Mouse (Mus musculus) heart, postnatal 10 days (tissue): ENCODE data around the gene Cytip. TPM values are rescaled to one million over a fixed set of nuclear protein-coding genes. Genes with fewer than 3 reads are reported as not detected.

Experiments
- DNase-seq, 2 experiments: peaks; one replicate each; pipeline ENCODE4 v3.0.0; 2021
- intact Hi-C: fragments of 180-260 bp; cut with DNase I; formaldehyde crosslinking; loops from one replicate; pipeline ENCODE4 v1.15.1; 2025
- total RNA-seq, 2 experiments: library from RNA; stranded (reverse); gene quantifications; 2 replicates each; pipeline ENCODE4 v1.2.3; 2021

Cytip gene
- total RNA-seq, 2 experiments from 2014 or later: 1.6 to 1.9 TPM

GRCm38 (mm10) chr2:58163457-58164181 lies 31.7 kb downstream of the Cytip start:
- no peak for DNase-seq
- intact Hi-C loops: no loop called here

- no peak for DNase-seq
- intact Hi-C loops: no loop called here
These were observed 33.5 kb downstream of the Cytip start for GRCm38 (mm10) chr2:58161813-58162212.

DNA sequence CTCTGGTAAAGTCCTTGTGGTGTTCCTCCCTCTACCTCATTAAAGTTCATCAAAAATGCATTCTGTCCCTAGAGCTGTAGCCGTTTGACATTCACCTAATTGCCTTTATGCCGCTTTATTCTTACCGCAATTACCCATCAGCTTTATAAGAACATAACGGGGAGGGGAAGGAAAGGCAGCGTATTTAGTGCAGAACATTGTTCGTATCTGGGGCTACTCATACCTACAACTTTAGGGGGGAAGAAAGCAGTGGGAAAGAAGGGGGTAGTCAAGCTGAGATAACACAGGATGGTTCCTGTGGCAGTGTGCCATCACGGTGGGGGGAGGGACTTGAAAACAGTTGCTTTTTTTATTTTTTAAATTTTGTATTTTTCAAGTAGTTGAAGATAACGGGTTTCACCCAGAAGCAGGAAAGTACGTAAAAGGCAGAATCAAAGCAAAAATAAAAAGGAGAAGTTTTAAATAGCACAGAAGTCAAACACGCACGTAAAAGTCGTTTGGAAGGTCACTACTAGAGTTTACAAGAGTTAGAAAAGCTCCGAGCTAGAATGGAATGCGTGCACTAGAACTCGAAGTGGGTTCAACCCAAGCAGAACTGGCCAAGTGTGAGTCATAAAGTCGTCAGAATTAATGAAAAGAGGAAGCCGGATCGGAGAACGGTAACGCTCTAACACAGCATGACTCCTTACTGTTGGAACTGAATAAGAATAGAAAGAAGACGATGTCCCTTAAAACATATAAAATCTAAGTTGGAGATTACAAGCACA lies 34.6 kb downstream of the Cytip start:
- DNase-seq: no peak
- intact Hi-C loops: no loop called here

- DNase-seq: no peak
- intact Hi-C loops: no loop called here
These were observed 35.5 kb downstream of the Cytip start for GRCm38 (mm10) chr2:58159880-58160279.

DNA sequence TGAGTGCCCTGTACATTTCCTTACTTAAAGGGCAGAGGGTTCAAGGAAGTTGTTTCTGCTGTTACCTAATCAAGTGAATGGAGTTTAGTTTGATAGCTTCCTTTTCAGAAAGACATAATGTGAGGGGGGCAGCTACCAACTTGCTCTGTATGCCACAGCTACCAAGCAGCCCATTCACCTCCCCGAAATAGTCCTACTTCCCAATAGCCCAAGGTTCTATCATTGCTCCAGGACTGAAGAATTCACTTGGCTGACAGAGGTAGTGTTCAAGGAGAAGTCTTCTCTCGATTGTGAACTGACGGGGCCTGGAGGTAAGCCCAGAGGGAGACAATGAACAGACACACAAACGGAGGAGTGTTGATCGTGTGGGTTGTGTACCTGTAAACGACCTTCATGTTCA lies 36.2 kb downstream of the Cytip start:
- intact Hi-C loops: no loop called here
- no peak for DNase-seq

DNA sequence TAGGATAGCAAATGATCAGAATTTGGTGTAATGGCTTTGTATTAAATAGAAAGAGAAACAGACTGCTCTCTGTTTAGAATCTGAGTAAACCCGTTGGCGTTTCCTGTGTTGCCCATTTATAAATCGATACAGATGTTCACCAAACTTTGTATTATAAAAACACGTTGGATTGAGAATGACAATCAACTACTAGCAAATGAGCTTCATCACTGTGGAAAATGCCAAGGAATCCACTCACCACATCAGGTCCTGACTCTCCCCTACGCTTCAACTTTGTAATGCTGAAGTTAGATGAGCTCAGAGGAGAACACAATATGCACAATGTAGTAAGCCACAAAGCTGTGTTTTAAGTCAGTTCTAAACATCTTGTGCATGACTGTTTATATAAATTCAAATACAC lies 36.8 kb downstream of the Cytip start:
- intact Hi-C loops: no loop called here
- no peak for DNase-seq

- intact Hi-C loops: no loop called here
- DNase-seq: no peak
These were observed 37.2 kb downstream of the Cytip start for GRCm38 (mm10) chr2:58158107-58158506.

DNA sequence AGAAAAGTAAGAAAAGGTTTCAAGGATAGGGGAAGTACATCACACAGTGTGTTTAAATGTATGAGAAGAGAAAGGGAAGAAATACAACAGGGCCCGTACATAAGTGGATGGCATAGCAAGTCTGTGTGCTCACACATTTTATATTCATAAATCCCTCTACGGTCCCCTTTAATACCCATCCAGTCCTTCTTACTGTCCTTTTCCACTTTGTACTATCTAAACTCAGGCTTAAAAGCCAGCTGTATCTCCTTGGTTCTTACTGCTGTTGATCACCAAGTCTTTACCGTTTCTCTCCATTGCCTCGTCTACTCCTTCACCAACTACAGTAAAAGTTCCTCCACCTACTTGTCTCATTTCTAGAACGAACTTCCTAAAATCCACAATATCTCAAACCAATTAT lies 37.9 kb downstream of the Cytip start:
- DNase-seq: no peak
- intact Hi-C loops: no loop called here

DNA sequence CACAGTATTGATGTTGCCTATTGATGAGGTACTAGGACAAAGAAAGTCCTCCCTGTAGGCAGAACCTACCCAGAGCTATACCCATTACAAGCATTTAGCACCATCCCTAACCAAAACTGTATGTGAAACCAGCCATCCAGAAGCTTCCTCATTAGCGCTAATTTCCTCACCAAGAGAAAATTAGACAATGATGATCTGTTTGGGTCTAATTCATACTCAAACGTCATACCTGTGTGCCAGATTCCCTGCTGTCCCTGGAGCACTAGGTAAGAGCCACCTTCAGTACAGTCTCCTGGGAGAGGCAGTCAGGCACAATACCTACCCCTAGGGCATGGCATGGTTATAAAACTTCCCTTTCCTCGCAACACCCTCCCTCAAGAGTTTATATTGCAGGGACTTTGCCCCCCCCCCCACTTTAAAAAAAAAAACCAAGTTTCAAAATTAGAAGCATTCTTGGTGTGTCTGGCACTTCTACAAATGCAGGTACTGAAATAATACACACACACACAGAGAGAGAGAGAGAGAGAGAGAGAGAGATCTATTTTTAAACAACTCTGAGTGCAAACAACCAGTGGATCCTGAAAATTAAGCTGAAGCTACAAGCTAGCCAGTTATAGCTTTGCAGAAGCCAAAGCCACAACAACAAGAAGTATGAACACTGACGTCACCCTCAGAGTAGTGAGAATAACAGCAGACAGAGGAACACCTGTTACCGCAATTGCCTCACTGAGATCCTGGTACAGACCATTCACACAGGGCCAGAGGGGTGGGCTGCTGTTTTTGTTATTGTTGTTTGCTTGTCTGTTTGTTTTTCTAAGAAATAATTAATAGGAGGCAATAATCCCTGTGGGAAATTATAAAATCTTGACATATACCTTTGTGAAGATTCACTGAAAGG lies 38.6 kb downstream of the Cytip start:
- DNase-seq: peak in 1 of 2 experiments; percentile 28
- intact Hi-C loops: no loop called here

GRCm38 (mm10) chr2:58156108-58156415 lies 39.3 kb downstream of the Cytip start:
- no peak for DNase-seq
- intact Hi-C loops: no loop called here

GRCm38 (mm10) chr2:58155271-58156107 lies 39.8 kb downstream of the Cytip start:
- DNase-seq: no peak
- intact Hi-C loops: no loop called here

GRCm38 (mm10) chr2:58154555-58154954 lies 40.8 kb downstream of the Cytip start:
- DNase-seq: no peak
- intact Hi-C loops: no loop called here

- no peak for DNase-seq
- intact Hi-C loops: no loop called here
These were observed 41.6 kb downstream of the Cytip start for GRCm38 (mm10) chr2:58153742-58154141.

DNA sequence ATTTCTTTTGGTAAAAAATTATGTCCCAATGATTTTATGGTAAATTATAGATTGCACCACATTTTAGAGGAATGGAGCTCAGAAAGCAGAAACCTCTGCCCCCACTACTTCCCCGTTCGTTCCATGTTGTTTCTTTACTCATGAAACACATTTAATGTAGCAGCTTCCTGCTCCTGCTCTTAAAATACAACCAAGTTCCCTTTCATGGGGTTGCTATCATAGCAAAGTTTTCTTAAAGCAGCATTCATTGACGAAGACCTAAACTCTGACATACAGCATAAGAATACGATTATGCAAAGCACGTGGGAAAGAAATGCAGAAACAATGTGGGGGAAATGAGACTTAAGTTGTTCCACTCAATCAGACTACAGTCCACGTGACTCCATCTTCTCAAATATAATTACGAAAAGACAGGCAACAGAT lies 45.3 kb downstream of the Cytip start:
- DNase-seq: no peak
- intact Hi-C loops: no loop called here

- intact Hi-C loops: no loop called here
- DNase-seq: peak in 1 of 2 experiments; percentile 18
These were observed 48.8 kb downstream of the Cytip start for GRCm38 (mm10) chr2:58146572-58146971.

- intact Hi-C loops: no loop called here
These were observed 54.8 kb downstream of the Cytip start for GRCm38 (mm10) chr2:58140531-58140930.

DNA sequence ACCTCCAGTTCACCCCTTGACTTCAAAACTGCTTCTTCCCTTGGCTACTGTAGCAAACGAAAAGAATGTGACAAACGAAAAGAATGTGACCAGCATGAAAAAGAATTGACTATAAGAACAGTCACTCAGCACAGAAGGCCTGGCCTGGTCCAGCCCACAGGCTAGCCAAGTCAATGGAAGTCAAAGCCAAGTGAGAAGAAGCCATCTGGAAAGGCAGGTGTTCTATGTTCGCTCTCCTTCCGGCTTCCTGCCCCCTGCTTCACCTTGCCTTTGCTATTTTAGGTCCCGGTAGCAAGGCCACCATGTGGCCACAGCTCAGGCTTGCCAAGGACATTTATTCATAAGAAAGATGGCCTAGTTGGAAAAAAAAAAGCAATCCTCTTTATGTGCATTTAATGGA lies 56.7 kb downstream of the Cytip start:
- no peak for DNase-seq
- intact Hi-C loops: no loop called here

More at GRCm38 (mm10) chr2:58140531-58140930, 54.8 kb downstream of the Cytip start:
- no peak for DNase-seq

GRCm38 (mm10) chr2:58137676-58138075 lies 57.7 kb downstream of the Cytip start:
- intact Hi-C loops: no loop called here
- DNase-seq: no peak

DNA sequence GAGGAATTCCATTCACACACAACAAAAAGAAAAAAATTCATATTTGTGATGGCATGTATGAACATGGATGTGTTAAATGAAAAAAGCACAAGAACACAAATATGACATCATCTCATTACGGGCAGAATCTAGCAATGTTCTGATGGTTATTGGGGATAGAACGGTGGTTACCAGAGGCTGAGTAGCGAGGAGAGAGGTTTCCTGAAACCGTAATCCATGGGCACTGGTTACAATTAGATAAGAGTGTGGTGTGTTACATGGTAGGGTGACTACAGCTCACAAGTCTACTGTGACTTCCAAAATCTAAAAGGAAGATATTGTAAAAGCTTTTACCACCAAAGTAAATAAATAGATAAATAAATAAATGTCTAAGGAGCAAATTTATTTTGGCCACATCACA lies 58.8 kb downstream of the Cytip start:
- DNase-seq: no peak
- intact Hi-C loops: no loop called here

- no peak for DNase-seq
- intact Hi-C loops: no loop called here
These were observed 60.3 kb downstream of the Cytip start for GRCm38 (mm10) chr2:58135061-58135463.
